Mouse (Mus musculus): ENCODE measurements at regions not wholly inside any gene's neighbourhood (a gene's known extent, or its start where the extent isn't known, plus 50 kb on each side); places are given as distances from the start of the nearest gene placed in this dataset.

DNA sequence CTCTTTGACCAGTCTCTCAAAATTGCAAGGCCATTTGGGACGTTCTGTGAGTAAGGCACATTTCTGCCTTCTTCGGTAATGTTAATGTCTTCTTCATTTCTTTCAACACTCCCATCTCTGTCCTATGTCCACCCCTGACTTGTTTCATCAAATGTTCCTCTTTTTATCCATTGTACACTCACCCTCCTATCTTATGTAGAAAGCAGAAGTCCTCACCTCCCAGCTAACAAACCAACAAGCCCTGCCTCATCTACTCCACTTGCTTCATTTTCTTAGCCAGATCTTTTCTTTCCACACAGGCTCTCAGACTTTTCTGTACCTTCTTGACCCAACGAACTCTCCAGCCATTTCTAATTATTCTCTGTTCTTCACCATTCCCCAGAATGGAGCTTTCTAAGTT lies 179.2 kb upstream of the Cnr1 start:
- H3K27ac ChIP-seq (ENCODE audit: low read depth), result no peak overlapping the region
- no peak overlapping the region for H3K4me3 ChIP-seq (ENCODE audit: low read depth, low read length)
- H3K9me3 ChIP-seq (ENCODE audit: control insufficient read depth, low read length), result no peaks in the 10 kb centered on the region
- no peak overlapping the region for H3K9ac ChIP-seq (ENCODE audit: low read length)
- ATAC-seq (replicated peaks; ENCODE audit: low FRiP score, low TSS enrichment, low read depth) (no peak), DNase-seq (ENCODE audit: low spot score) (no peak)
- WGBS, result 89% methylated on average over 3 of the region's 3 CpGs
- H3K36me3 ChIP-seq (ENCODE audit: control insufficient read depth, insufficient read depth, low read length), result no peaks in the 10 kb centered on the region
- no peaks in the 10 kb centered on the region for H3K27me3 ChIP-seq (replicated peaks; ENCODE audit: control insufficient read depth, insufficient read depth, low read length)
- H3K4me2 ChIP-seq (ENCODE audit: low read length), result no peak overlapping the region
- H3K4me1 ChIP-seq (replicated peaks; ENCODE audit: control insufficient read depth, insufficient read depth, low read length), result no peaks in the 10 kb centered on the region

GRCm38 (mm10) chr4:33747316-33747895 lies 177.0 kb upstream of the Cnr1 start:
- DNase-seq (ENCODE audit: low spot score), result no peak
- Histone ChIP-seq H3K4me2 (ENCODE audit: low read length) (no peak overlapping the region), H3K4me1 (replicated peaks; ENCODE audit: control insufficient read depth, insufficient read depth, low read length) (no peaks in the 10 kb centered on the region), H3K9me3 (ENCODE audit: control insufficient read depth, low read length) (no peaks in the 10 kb centered on the region), H3K27me3 (replicated peaks; ENCODE audit: control insufficient read depth, insufficient read depth, low read length) (no peaks in the 10 kb centered on the region), H3K9ac (ENCODE audit: low read length) (no peak overlapping the region), H3K27ac (ENCODE audit: low read depth) (no peak overlapping the region), H3K4me3 (ENCODE audit: low read depth, low read length) (no peak overlapping the region), H3K36me3 (ENCODE audit: control insufficient read depth, insufficient read depth, low read length) (no peaks in the 10 kb centered on the region)
- ATAC-seq (replicated peaks; ENCODE audit: low FRiP score, low TSS enrichment, low read depth), result no peak
- 81% methylated on average over 5 of the region's 5 CpGs for WGBS

DNA sequence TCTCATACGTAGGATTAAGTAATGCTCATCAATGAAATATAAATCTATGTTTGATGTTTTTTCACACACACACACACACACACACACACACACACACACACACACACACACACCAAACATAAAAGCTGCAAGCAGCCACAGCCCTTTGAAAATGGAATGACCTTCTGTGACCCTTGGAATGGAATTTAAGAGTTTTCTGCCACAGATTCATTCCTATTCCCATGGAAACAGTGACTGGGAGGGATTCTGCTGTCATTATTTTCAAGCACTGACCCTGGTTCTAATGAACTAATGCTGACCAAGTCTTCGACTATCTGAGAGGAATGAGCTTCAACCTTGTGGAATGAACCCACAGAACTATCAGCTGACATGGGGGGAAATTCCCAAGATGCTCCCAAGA lies 156.7 kb upstream of the Cnr1 start:
- no peaks in the 10 kb centered on the region for H3K4me1 ChIP-seq (replicated peaks; ENCODE audit: control insufficient read depth, insufficient read depth, low read length)
- H3K27ac ChIP-seq (ENCODE audit: low read depth), result no peak overlapping the region
- WGBS, result 73% methylated on average over 2 of the region's 2 CpGs
- ATAC-seq (replicated peaks; ENCODE audit: low FRiP score, low TSS enrichment, low read depth), result no peak
- H3K4me3 ChIP-seq (ENCODE audit: low read depth, low read length), result no peak overlapping the region
- H3K27me3 ChIP-seq (replicated peaks; ENCODE audit: control insufficient read depth, insufficient read depth, low read length), result no peaks in the 10 kb centered on the region
- no peak overlapping the region for H3K4me2 ChIP-seq (ENCODE audit: low read length)
- no peaks in the 10 kb centered on the region for H3K9me3 ChIP-seq (ENCODE audit: control insufficient read depth, low read length)
- no peaks in the 10 kb centered on the region for H3K36me3 ChIP-seq (ENCODE audit: control insufficient read depth, insufficient read depth, low read length)
- no peak overlapping the region for H3K9ac ChIP-seq (ENCODE audit: low read length)
- no peak for DNase-seq (ENCODE audit: low spot score)

- Histone ChIP-seq H3K4me1 (replicated peaks; ENCODE audit: control insufficient read depth, insufficient read depth, low read length) (no peaks in the 10 kb centered on the region), H3K27ac (ENCODE audit: low read depth) (no peak overlapping the region), H3K4me3 (ENCODE audit: low read depth, low read length) (no peak overlapping the region), H3K9me3 (ENCODE audit: control insufficient read depth, low read length) (no peaks in the 10 kb centered on the region), H3K36me3 (ENCODE audit: control insufficient read depth, insufficient read depth, low read length) (no peaks in the 10 kb centered on the region), H3K9ac (ENCODE audit: low read length) (no peak overlapping the region), H3K4me2 (ENCODE audit: low read length) (no peak overlapping the region), H3K27me3 (replicated peaks; ENCODE audit: control insufficient read depth, insufficient read depth, low read length) (no peaks in the 10 kb centered on the region)
- WGBS, result 82% methylated on average over 4 of the region's 4 CpGs
- ATAC-seq (replicated peaks; ENCODE audit: low FRiP score, low TSS enrichment, low read depth) (no peak), DNase-seq (ENCODE audit: low spot score) (no peak)
Measured at GRCm38 (mm10) chr4:33786027-33786426, 138.4 kb upstream of the Cnr1 start.

DNA sequence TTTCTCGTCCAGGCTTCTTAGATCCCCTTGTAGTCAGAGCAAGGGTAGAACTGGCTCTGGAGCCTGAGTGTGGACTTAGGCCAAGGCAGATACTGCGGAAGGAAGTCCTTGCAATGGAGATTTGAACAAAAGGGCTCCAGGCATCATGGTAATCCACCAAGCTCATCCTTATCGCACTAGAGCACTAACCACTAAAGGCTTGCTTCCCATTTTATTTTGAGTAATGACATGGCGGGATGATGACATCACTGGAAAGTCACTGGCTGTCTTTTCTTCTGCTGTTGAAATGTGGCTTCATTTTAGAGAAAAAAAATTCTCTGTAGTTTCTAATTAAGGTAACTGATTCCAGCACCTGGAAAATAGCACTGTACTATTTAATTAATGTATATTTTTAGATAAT lies 137.4 kb upstream of the Cnr1 start:
- H3K4me1 ChIP-seq (replicated peaks; ENCODE audit: control insufficient read depth, insufficient read depth, low read length), result no peaks in the 10 kb centered on the region
- no peak overlapping the region for H3K4me3 ChIP-seq (ENCODE audit: low read depth, low read length)
- no peak for ATAC-seq (replicated peaks; ENCODE audit: low FRiP score, low TSS enrichment, low read depth)
- no peak overlapping the region for H3K9ac ChIP-seq (ENCODE audit: low read length)
- H3K9me3 ChIP-seq (ENCODE audit: control insufficient read depth, low read length), result no peaks in the 10 kb centered on the region
- H3K27ac ChIP-seq (ENCODE audit: low read depth), result no peak overlapping the region
- no peak overlapping the region for H3K4me2 ChIP-seq (ENCODE audit: low read length)
- H3K27me3 ChIP-seq (replicated peaks; ENCODE audit: control insufficient read depth, insufficient read depth, low read length), result no peaks in the 10 kb centered on the region
- no peaks in the 10 kb centered on the region for H3K36me3 ChIP-seq (ENCODE audit: control insufficient read depth, insufficient read depth, low read length)
- 87% methylated on average over 4 of the region's 4 CpGs for WGBS
- DNase-seq (ENCODE audit: low spot score), result no peak

GRCm38 (mm10) chr4:33793398-33793797 lies 131.0 kb upstream of the Cnr1 start:
- Histone ChIP-seq H3K27ac (ENCODE audit: low read depth) (no peak overlapping the region), H3K36me3 (ENCODE audit: control insufficient read depth, insufficient read depth, low read length) (no peaks in the 10 kb centered on the region), H3K27me3 (replicated peaks; ENCODE audit: control insufficient read depth, insufficient read depth, low read length) (no peaks in the 10 kb centered on the region), H3K4me2 (ENCODE audit: low read length) (no peak overlapping the region), H3K4me3 (ENCODE audit: low read depth, low read length) (no peak overlapping the region), H3K4me1 (replicated peaks; ENCODE audit: control insufficient read depth, insufficient read depth, low read length) (no peaks in the 10 kb centered on the region), H3K9ac (ENCODE audit: low read length) (no peak overlapping the region), H3K9me3 (ENCODE audit: control insufficient read depth, low read length) (no peaks in the 10 kb centered on the region)
- DNase-seq (ENCODE audit: low spot score) (no peak), ATAC-seq (replicated peaks; ENCODE audit: low FRiP score, low TSS enrichment, low read depth) (no peak)
- 92% methylated on average over 8 of the region's 8 CpGs for WGBS

DNA sequence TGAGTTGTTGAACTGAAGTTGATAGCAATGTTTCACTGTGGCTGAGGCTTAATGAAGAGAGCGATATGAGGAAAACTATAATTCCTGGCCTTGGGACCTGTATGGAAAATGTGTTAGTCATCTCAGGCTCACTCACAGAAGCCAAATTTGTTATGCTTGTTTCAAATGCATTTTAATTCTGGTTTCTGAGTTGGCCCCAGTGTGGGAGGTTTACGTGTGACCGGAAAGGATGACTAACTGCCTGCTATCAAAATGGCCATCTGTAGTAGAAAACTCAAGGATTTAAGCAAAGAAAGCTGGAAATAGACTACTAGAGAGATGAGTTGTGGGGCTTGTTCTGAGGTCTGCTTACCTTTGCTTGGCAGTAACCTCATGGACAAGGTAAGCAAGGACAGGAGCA lies 128.9 kb upstream of the Cnr1 start:
- 94% methylated on average over 3 of the region's 3 CpGs for WGBS
- H3K4me3 ChIP-seq (ENCODE audit: low read depth, low read length), result no peak overlapping the region
- DNase-seq (ENCODE audit: low spot score), result no peak
- ATAC-seq (replicated peaks; ENCODE audit: low FRiP score, low TSS enrichment, low read depth), result no peak
- no peak overlapping the region for H3K27ac ChIP-seq (ENCODE audit: low read depth)
- H3K36me3 ChIP-seq (ENCODE audit: control insufficient read depth, insufficient read depth, low read length), result no peaks in the 10 kb centered on the region
- no peak overlapping the region for H3K9ac ChIP-seq (ENCODE audit: low read length)
- no peaks in the 10 kb centered on the region for H3K27me3 ChIP-seq (replicated peaks; ENCODE audit: control insufficient read depth, insufficient read depth, low read length)
- no peaks in the 10 kb centered on the region for H3K4me1 ChIP-seq (replicated peaks; ENCODE audit: control insufficient read depth, insufficient read depth, low read length)
- no peaks in the 10 kb centered on the region for H3K9me3 ChIP-seq (ENCODE audit: control insufficient read depth, low read length)
- no peak overlapping the region for H3K4me2 ChIP-seq (ENCODE audit: low read length)

GRCm38 (mm10) chr4:33797964-33798363 lies 126.4 kb upstream of the Cnr1 start:
- Histone ChIP-seq H3K9ac (ENCODE audit: low read length) (no peak overlapping the region), H3K36me3 (ENCODE audit: control insufficient read depth, insufficient read depth, low read length) (no peaks in the 10 kb centered on the region), H3K27ac (ENCODE audit: low read depth) (no peak overlapping the region), H3K4me3 (ENCODE audit: low read depth, low read length) (no peak overlapping the region), H3K27me3 (replicated peaks; ENCODE audit: control insufficient read depth, insufficient read depth, low read length) (no peaks in the 10 kb centered on the region), H3K9me3 (ENCODE audit: control insufficient read depth, low read length) (no peaks in the 10 kb centered on the region), H3K4me2 (ENCODE audit: low read length) (no peak overlapping the region), H3K4me1 (replicated peaks; ENCODE audit: control insufficient read depth, insufficient read depth, low read length) (no peaks in the 10 kb centered on the region)
- 93% methylated on average over 4 of the region's 4 CpGs for WGBS
- no peak for DNase-seq (ENCODE audit: low spot score)
- ATAC-seq (replicated peaks; ENCODE audit: low FRiP score, low TSS enrichment, low read depth), result no peak

DNA sequence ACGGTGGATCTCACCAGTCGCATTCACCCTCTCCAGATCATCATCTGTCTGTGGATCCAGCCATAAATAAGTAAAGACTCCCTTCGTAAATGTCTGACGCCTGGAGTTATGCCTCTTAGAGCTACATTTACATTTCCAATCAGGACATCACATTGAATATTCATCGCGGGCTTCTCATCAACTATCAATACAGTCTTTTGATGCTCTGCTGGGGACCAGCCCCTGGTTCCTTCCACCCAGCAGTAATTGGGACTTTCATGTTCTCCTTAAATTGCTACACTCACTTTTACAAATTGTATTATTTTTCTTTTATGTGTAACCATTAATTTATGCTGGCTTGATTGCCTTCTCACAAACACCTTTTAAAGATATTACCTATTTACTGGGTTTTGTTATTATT lies 125.7 kb upstream of the Cnr1 start:
- ATAC-seq (replicated peaks; ENCODE audit: low FRiP score, low TSS enrichment, low read depth), result no peak
- 87% methylated on average over 6 of the region's 6 CpGs for WGBS
- H3K27me3 ChIP-seq (replicated peaks; ENCODE audit: control insufficient read depth, insufficient read depth, low read length), result no peaks in the 10 kb centered on the region
- no peaks in the 10 kb centered on the region for H3K9me3 ChIP-seq (ENCODE audit: control insufficient read depth, low read length)
- no peaks in the 10 kb centered on the region for H3K4me1 ChIP-seq (replicated peaks; ENCODE audit: control insufficient read depth, insufficient read depth, low read length)
- no peak overlapping the region for H3K27ac ChIP-seq (ENCODE audit: low read depth)
- no peak overlapping the region for H3K4me2 ChIP-seq (ENCODE audit: low read length)
- no peak for DNase-seq (ENCODE audit: low spot score)
- no peak overlapping the region for H3K9ac ChIP-seq (ENCODE audit: low read length)
- no peaks in the 10 kb centered on the region for H3K36me3 ChIP-seq (ENCODE audit: control insufficient read depth, insufficient read depth, low read length)
- no peak overlapping the region for H3K4me3 ChIP-seq (ENCODE audit: low read depth, low read length)

Measured in intestine, embryonic 14.5 days (tissue).